Mouse (Mus musculus): ENCODE results near the gene Ube2c. TPM values are rescaled to one million over a fixed set of nuclear protein-coding genes. Genes with fewer than 3 reads are reported as not detected.

The Ube2c gene
- polyA plus RNA-seq (2012; rRNA removed) = 2.0 and 2.8 TPM in 2 replicates

- peak; percentile 96 to 99 for DNase-seq (ENCODE audit: extremely low spot score in 1 of 2, low spot score in 1 of 2)
These were observed at the start of gene Ube2c for GRCm38 (mm10) chr2:164769258-164770037. Gene Ube2c (plus strand): TSS chr2:164769898.

GRCm38 (mm10) chr2:164723276-164723675 is 46.4 kb upstream of the Ube2c start:
- DNase-seq (ENCODE audit: extremely low spot score in 1 of 2, low spot score in 1 of 2) = no peak

GRCm38 (mm10) chr2:164725895-164726619 is 43.6 kb upstream of the Ube2c start:
- peak in 1 of 2 experiments; percentile 81 for DNase-seq (ENCODE audit: extremely low spot score in 1 of 2, low spot score in 1 of 2)

- no peak for DNase-seq (ENCODE audit: extremely low spot score in 1 of 2, low spot score in 1 of 2)
These were observed 38.0 kb upstream of the Ube2c start for GRCm38 (mm10) chr2:164731719-164732118.

- no peak for DNase-seq (ENCODE audit: extremely low spot score in 1 of 2, low spot score in 1 of 2)
These were observed 36.4 kb upstream of the Ube2c start for GRCm38 (mm10) chr2:164733259-164733658.

- no peak for DNase-seq (ENCODE audit: extremely low spot score in 1 of 2, low spot score in 1 of 2)
These were observed 34.9 kb upstream of the Ube2c start for GRCm38 (mm10) chr2:164734839-164735238.

GRCm38 (mm10) chr2:164735446-164735845 is 34.3 kb upstream of the Ube2c start:
- no peak for DNase-seq (ENCODE audit: extremely low spot score in 1 of 2, low spot score in 1 of 2)

- no peak for DNase-seq (ENCODE audit: extremely low spot score in 1 of 2, low spot score in 1 of 2)
These were observed 32.2 kb upstream of the Ube2c start for GRCm38 (mm10) chr2:164737377-164738090.

- peak in 1 of 2 experiments; percentile 20 for DNase-seq (ENCODE audit: extremely low spot score in 1 of 2, low spot score in 1 of 2)
These were observed 29.8 kb upstream of the Ube2c start for GRCm38 (mm10) chr2:164739876-164740275.

GRCm38 (mm10) chr2:164744987-164745386 is 24.7 kb upstream of the Ube2c start:
- DNase-seq (ENCODE audit: extremely low spot score in 1 of 2, low spot score in 1 of 2) = no peak

GRCm38 (mm10) chr2:164745843-164746479 is 23.7 kb upstream of the Ube2c start, which contains the start of the genes Wfdc3 and Dnttip1:
Gene Wfdc3 (minus strand): TSS chr2:164745931.
Gene Dnttip1 (plus strand): TSS chr2:164745983.
- DNase-seq (ENCODE audit: extremely low spot score in 1 of 2, low spot score in 1 of 2) = peak; percentile 85 to 95

GRCm38 (mm10) chr2:164746693-164747092 is 23.0 kb upstream of the Ube2c start:
- no peak for DNase-seq (ENCODE audit: extremely low spot score in 1 of 2, low spot score in 1 of 2)

GRCm38 (mm10) chr2:164748191-164748590 is 21.5 kb upstream of the Ube2c start:
- DNase-seq (ENCODE audit: extremely low spot score in 1 of 2, low spot score in 1 of 2) = no peak

- no peak for DNase-seq (ENCODE audit: extremely low spot score in 1 of 2, low spot score in 1 of 2)
These were observed 20.7 kb upstream of the Ube2c start for GRCm38 (mm10) chr2:164748991-164749390.

GRCm38 (mm10) chr2:164752454-164752853 is 17.2 kb upstream of the Ube2c start:
- DNase-seq (ENCODE audit: extremely low spot score in 1 of 2, low spot score in 1 of 2) = no peak

GRCm38 (mm10) chr2:164754105-164754504 is 15.6 kb upstream of the Ube2c start:
- no peak for DNase-seq (ENCODE audit: extremely low spot score in 1 of 2, low spot score in 1 of 2)

GRCm38 (mm10) chr2:164754800-164755199 is 14.9 kb upstream of the Ube2c start:
- DNase-seq (ENCODE audit: extremely low spot score in 1 of 2, low spot score in 1 of 2) = no peak

- DNase-seq (ENCODE audit: extremely low spot score in 1 of 2, low spot score in 1 of 2) = no peak
These were observed 11.9 kb upstream of the Ube2c start for GRCm38 (mm10) chr2:164757841-164758240.

GRCm38 (mm10) chr2:164758692-164759091 is 11.0 kb upstream of the Ube2c start:
- DNase-seq (ENCODE audit: extremely low spot score in 1 of 2, low spot score in 1 of 2) = no peak

- DNase-seq (ENCODE audit: extremely low spot score in 1 of 2, low spot score in 1 of 2) = no peak
These were observed 9.5 kb upstream of the Ube2c start for GRCm38 (mm10) chr2:164760059-164760833.
